23 mouse cellular contexts compared by ENCODE assay signal in genomic region chr11:110287694-110288093, GRCm38 (mm10). TPM values are rescaled to one million over a fixed set of nuclear protein-coding genes. Genes with fewer than 3 reads are reported as not detected.
DNase-seq lines count a peak whose midpoint lies in the region; ATAC-seq lines count a peak whose summit lies in the region.
"Had no signal": no experiment of that assay in that cellular context is flagged by ENCODE, and none has a peak within 500 bp of the region (broad histone marks: within the 10 kb centered on the region; RNA-seq: fewer than 3 reads in every experiment).

No protein-coding gene starts in this region.

- H3K27me3 ChIP-seq in forebrain, embryonic 14.5 days (replicated peaks; ENCODE audit: control insufficient read depth, insufficient read depth, low read length), result no peaks in the 10 kb centered on the region
- H3K27me3 ChIP-seq in forebrain, embryonic 11.5 days (ENCODE audit: control insufficient read depth, insufficient read depth, low read length), result no peaks in the 10 kb centered on the region
- H3K27me3 ChIP-seq in liver, embryonic 12.5 days (replicated peaks), result no peaks in the 10 kb centered on the region
- H3K27me3 ChIP-seq in liver, embryonic 11.5 days (replicated peaks; ENCODE audit: control insufficient read depth, insufficient read depth, low read length), result no peaks in the 10 kb centered on the region
- H3K27me3 ChIP-seq: embryonic facial prominence, embryonic 12.5 days; hindbrain, embryonic 15.5 days; limb, embryonic 15.5 days; lung, embryonic 15.5 days; midbrain, embryonic 15.5 days had no signal

- no peak overlapping the region for H3K4me3 ChIP-seq in forebrain, embryonic 14.5 days (ENCODE audit: low read depth, low read length)
- no peak overlapping the region for H3K4me3 ChIP-seq in forebrain, embryonic 11.5 days (ENCODE audit: low read depth, low read length)
- no peak overlapping the region for H3K4me3 ChIP-seq in liver, embryonic 12.5 days
- H3K4me3 ChIP-seq in liver, embryonic 11.5 days (ENCODE audit: low read depth, low read length), result no peak overlapping the region
- H3K4me3 ChIP-seq: embryonic facial prominence, embryonic 12.5 days; heart, embryonic 10.5 days; hindbrain, embryonic 15.5 days; left cerebral cortex, adult 2 months; limb, embryonic 15.5 days; lung, embryonic 15.5 days; midbrain, embryonic 15.5 days had no signal

- DNase-seq in forebrain, embryonic 14.5 days (ENCODE audit: low spot score), result peak; percentile 46
- no peak for DNase-seq in forebrain, embryonic 11.5 days (ENCODE audit: low spot score)
- DNase-seq in liver, embryonic 11.5 days (ENCODE audit: low spot score), result no peak
- peak; percentile 61 to 67 for DNase-seq in cerebellum, adult 18-20 months
- DNase-seq in cerebellum, postnatal 36 days, result peak; percentile 61 to 64
- DNase-seq in gastrocnemius, postnatal 25 days, result no peak
- DNase-seq in adipocyte (ENCODE audit: low spot score), result no peak
- DNase-seq: adrenal gland, adult 2 months; gastrocnemius, postnatal 36 days; kidney, adult 11 months; spleen, adult 18-20 months; thymus, adult 2 months had no signal

- 64% methylated on average over 9 of the region's 9 CpGs for WGBS in forebrain, embryonic 14.5 days
- 79% methylated on average over 9 of the region's 9 CpGs for WGBS in forebrain, embryonic 11.5 days
- 43% methylated on average over 9 of the region's 9 CpGs for WGBS in liver, embryonic 12.5 days (ENCODE audit: insufficient replicate concordance)
- 50% methylated on average over 9 of the region's 9 CpGs for WGBS in liver, embryonic 11.5 days

- ATAC-seq in forebrain, embryonic 14.5 days, result no peak
- no peak for ATAC-seq in forebrain, embryonic 11.5 days (replicated peaks; ENCODE audit: low FRiP score)
- peak; percentile 48 for ATAC-seq in liver, embryonic 12.5 days
- no peak for ATAC-seq in liver, embryonic 11.5 days (replicated peaks; ENCODE audit: low FRiP score)
- ATAC-seq: CD4-positive, CD25-positive, alpha-beta regulatory T cell, adult 4 months; midbrain, embryonic 15.5 days had no signal

- no peak overlapping the region for H3K4me2 ChIP-seq in forebrain, embryonic 14.5 days (ENCODE audit: low read length)
- no peak overlapping the region for H3K4me2 ChIP-seq in forebrain, embryonic 11.5 days (ENCODE audit: low read depth, low read length, severe bottlenecking)
- no peak overlapping the region for H3K4me2 ChIP-seq in liver, embryonic 12.5 days
- no peak overlapping the region for H3K4me2 ChIP-seq in liver, embryonic 11.5 days
- H3K4me2 ChIP-seq: embryonic facial prominence, embryonic 12.5 days; hindbrain, embryonic 15.5 days; limb, embryonic 15.5 days; lung, embryonic 15.5 days; midbrain, embryonic 15.5 days had no signal

- peaks cover 2% of the 10 kb centered on the region; the same call in 1 of the 2 replicates for H3K36me3 ChIP-seq in forebrain, embryonic 14.5 days (ENCODE audit: control insufficient read depth, insufficient read depth, low read length)
- H3K36me3 ChIP-seq in forebrain, embryonic 11.5 days (ENCODE audit: control insufficient read depth, insufficient read depth, low read length), result no peaks in the 10 kb centered on the region
- H3K36me3 ChIP-seq in liver, embryonic 12.5 days, result no peaks in the 10 kb centered on the region
- no peaks in the 10 kb centered on the region for H3K36me3 ChIP-seq in liver, embryonic 11.5 days (ENCODE audit: control insufficient read depth, insufficient read depth, low read length)
- H3K36me3 ChIP-seq: G1E; heart, embryonic 10.5 days; lung, embryonic 15.5 days had no signal

- no peak overlapping the region for H3K9ac ChIP-seq in forebrain, embryonic 14.5 days (ENCODE audit: low read length)
- no peak overlapping the region for H3K9ac ChIP-seq in forebrain, embryonic 11.5 days (ENCODE audit: low read length)
- H3K9ac ChIP-seq in liver, embryonic 12.5 days, result no peak overlapping the region
- no peak overlapping the region for H3K9ac ChIP-seq in liver, embryonic 11.5 days (ENCODE audit: low read depth, low read length)
- H3K9ac ChIP-seq: embryonic facial prominence, embryonic 12.5 days; hindbrain, embryonic 15.5 days; limb, embryonic 15.5 days; lung, embryonic 15.5 days; midbrain, embryonic 15.5 days had no signal

- H3K9me3 ChIP-seq in forebrain, embryonic 14.5 days (replicated peaks; ENCODE audit: control insufficient read depth, low read length), result no peaks in the 10 kb centered on the region
- no peaks in the 10 kb centered on the region for H3K9me3 ChIP-seq in forebrain, embryonic 11.5 days (ENCODE audit: control insufficient read depth, low read length)
- H3K9me3 ChIP-seq in liver, embryonic 12.5 days (replicated peaks), result no peaks in the 10 kb centered on the region
- H3K9me3 ChIP-seq in liver, embryonic 11.5 days (ENCODE audit: control insufficient read depth, low read length), result no peaks in the 10 kb centered on the region
- H3K9me3 ChIP-seq: embryonic facial prominence, embryonic 12.5 days; heart, embryonic 10.5 days; hindbrain, embryonic 15.5 days; limb, embryonic 15.5 days; lung, embryonic 15.5 days; midbrain, embryonic 15.5 days had no signal

- H3K27ac ChIP-seq in forebrain, embryonic 14.5 days (ENCODE audit: low read depth, low read length), result no peak overlapping the region
- H3K27ac ChIP-seq in forebrain, embryonic 11.5 days (ENCODE audit: low read depth, low read length), result no peak overlapping the region
- H3K27ac ChIP-seq in liver, embryonic 12.5 days, result no peak overlapping the region
- no peak overlapping the region for H3K27ac ChIP-seq in liver, embryonic 11.5 days (ENCODE audit: low read depth, low read length)
- H3K27ac ChIP-seq: embryonic facial prominence, embryonic 12.5 days; heart, embryonic 10.5 days; hindbrain, embryonic 15.5 days; kidney, postnatal 0 days; left cerebral cortex, adult 2 months; limb, embryonic 15.5 days; lung, embryonic 15.5 days; midbrain, embryonic 15.5 days had no signal

- H3K4me1 ChIP-seq in forebrain, embryonic 14.5 days (ENCODE audit: control insufficient read depth, insufficient read depth, low read length), result no peaks in the 10 kb centered on the region
- H3K4me1 ChIP-seq in forebrain, embryonic 11.5 days (replicated peaks; ENCODE audit: control insufficient read depth, insufficient read depth, low read length), result no peaks in the 10 kb centered on the region
- peaks cover 11% of the 10 kb centered on the region for H3K4me1 ChIP-seq in liver, embryonic 12.5 days
- no peaks in the 10 kb centered on the region; the same call in 1 of the 2 replicates for H3K4me1 ChIP-seq in liver, embryonic 11.5 days (replicated peaks; ENCODE audit: control insufficient read depth, insufficient read depth, low read length)
- H3K4me1 ChIP-seq: heart, embryonic 10.5 days; hindbrain, embryonic 15.5 days; limb, embryonic 15.5 days; lung, embryonic 15.5 days; midbrain, embryonic 15.5 days had no signal

RNA-seq across cellular contexts. Expression of gene Abca6, which starts 36.1 kb away (rescaled TPM):
- polyA plus RNA-seq in forebrain, embryonic 14.5 days (2014; fragmentation: Nextera tagmentation; extraction: Ambion mirVana), result 0.06 and 0.31 TPM in 2 replicates
- polyA plus RNA-seq in forebrain, embryonic 11.5 days (2014; fragmentation: Nextera tagmentation; extraction: Ambion mirVana), result 0.19 and 0.55 TPM in 2 replicates
- polyA plus RNA-seq in liver, embryonic 12.5 days (2016; fragmentation: Nextera tagmentation; extraction: Ambion mirVana), result 3.3 TPM in 2 replicates
- polyA plus RNA-seq in liver, embryonic 11.5 days (2014; fragmentation: Nextera tagmentation; extraction: Ambion mirVana), result 3.5 and 4.5 TPM in 2 replicates
- 1 to 10 TPM; 2.1 to 2.5 TPM for total RNA-seq in gastrocnemius, postnatal 25 days (2021)
- total RNA-seq: G1E had no signal
- polyA plus RNA-seq: CD4-positive, CD25-positive, alpha-beta regulatory T cell, adult 4 months; G1E had no signal

RNA-seq across cellular contexts. Expression of gene Abca5, which starts 49.8 kb away (rescaled TPM):
- polyA plus RNA-seq in forebrain, embryonic 14.5 days (2014; fragmentation: Nextera tagmentation; extraction: Ambion mirVana), result 10.2 and 11.6 TPM in 2 replicates
- polyA plus RNA-seq in forebrain, embryonic 11.5 days (2014; fragmentation: Nextera tagmentation; extraction: Ambion mirVana), result 2.3 and 3.8 TPM in 2 replicates
- polyA plus RNA-seq in liver, embryonic 12.5 days (2016; fragmentation: Nextera tagmentation; extraction: Ambion mirVana), result 0.49 and 0.95 TPM in 2 replicates
- 0.79 and 1.5 TPM in 2 replicates for polyA plus RNA-seq in liver, embryonic 11.5 days (2014; fragmentation: Nextera tagmentation; extraction: Ambion mirVana)
- 1 to 10 TPM; 5.8 to 9.0 TPM for total RNA-seq in gastrocnemius, postnatal 25 days (2021)
- polyA plus RNA-seq: G1E had no signal

Comparison
In these comparisons a context has a peak if more than half of its experiments do, and no peak if none do; other contexts are left out.
1. DNase-seq: peak in forebrain, embryonic 14.5 days (single experiment), cerebellum, adult 18-20 months (2 of 2) and cerebellum, postnatal 36 days (2 of 2); none in forebrain, embryonic 11.5 days (single experiment), liver, embryonic 11.5 days (single experiment), gastrocnemius, postnatal 25 days (single experiment) and adipocyte (single experiment).